Mouse (Mus musculus): ENCODE data around the gene Tbx3.

The Tbx3 gene

GRCm38 (mm10) chr5:119662326-119662725 lies 8.1 kb upstream of the Tbx3 start:
- DNase-seq: no peak

- no peak for DNase-seq
Measured at GRCm38 (mm10) chr5:119662731-119663130, 7.7 kb upstream of the Tbx3 start.

- DNase-seq: no peak
Measured at GRCm38 (mm10) chr5:119663241-119663640, 7.2 kb upstream of the Tbx3 start.

DNA sequence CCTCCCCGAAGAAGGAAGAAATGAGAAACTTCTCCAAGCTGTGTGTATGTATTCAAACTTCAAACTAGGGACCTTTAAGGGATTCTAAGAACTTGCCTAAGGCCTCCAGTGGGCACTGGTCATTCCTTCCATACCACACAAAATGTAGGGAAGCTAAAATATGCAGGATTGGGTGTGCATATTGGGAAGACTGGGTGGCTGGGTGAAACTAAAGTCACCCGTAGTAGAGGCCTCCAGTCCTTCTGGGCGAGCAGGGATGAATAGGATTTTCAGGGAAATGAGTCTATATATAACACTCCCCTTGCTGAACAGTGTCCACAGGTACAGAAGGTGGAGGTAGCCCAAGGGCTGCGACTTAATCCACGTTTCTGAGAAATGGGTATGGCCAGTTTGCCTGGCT lies 6.7 kb upstream of the Tbx3 start:
- no peak for DNase-seq

DNA sequence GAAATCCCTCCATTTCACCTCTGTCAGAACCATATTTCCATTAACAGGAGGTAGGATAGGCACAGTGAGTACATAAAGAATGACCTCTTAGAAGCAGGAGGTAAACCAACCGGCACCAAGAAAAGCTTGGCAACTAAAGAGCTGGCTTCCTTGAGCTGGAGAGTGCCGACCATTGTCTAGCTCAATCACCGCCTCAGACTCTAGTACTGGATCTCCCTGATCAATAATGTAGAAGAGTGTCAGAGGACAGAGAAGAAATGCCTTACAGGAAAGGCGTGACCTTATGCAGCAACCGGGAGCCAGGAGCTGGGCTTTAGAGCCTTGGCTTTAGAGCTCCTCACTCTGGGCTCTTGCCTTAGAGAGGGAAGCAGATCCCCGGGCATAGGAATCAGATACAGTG lies 4.7 kb upstream of the Tbx3 start:
- no peak for DNase-seq

DNA sequence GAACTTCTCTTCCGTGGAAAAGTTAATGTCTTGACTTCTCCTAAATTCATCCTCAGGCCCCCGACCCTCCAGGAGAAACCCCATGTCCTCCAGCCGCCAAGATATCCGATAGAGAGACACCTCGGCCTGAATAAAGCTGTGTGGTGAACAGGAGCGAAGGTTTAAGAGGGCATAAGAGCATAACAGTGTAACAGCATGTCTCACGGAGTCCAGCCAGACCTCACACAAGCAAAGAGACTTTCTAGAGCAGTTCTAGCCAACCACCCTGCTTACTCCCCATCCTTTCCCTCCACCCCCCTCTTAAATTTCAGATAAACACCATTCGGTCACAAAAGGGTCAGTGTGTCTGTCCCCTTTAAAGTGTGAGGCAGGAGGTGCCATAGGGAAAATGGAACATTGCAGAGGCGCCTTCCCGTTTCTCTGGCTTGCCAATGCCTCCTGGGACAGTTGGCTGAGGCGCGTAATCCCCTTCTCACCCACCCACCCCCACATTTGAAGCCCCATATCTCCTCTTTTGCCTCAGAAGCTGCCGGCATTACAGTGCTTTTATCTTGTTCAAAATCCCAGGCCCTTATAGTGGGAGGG lies 3.0 kb upstream of the Tbx3 start:
- DNase-seq: no peak

DNA sequence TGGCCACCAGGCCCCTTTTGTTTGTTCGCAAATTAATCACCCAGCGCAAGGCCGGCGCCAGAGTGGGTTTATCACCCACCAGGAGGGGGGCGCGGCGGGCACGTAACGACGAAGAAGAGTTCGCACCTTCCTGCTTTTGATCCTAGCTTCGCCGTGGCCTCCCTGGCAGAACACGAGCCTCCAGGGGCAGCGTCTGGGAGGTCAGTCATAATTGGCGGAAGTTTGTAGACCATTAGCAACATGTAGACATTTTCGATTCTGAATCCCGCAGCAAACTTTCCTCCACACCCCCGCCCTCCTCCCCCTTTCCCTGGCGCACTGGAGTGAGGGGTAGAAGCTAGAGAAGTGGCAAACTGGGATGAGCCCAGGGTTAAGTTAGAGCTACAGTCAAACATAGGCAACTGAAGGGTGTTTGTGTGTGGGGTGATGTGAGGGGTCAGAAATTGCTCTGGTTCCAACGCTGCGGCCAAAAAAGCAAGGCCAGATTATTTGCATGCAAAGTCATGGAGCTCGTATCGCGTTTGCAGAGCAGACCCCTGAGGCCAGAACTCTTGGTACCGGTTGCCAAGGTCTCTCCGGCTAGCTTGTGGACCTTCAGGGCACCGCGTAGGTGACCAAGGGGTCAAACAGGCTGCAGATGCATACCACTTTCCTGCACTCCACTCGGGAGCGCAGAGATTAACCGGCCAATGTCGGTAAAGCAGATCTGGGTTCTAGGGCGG lies 2.1 kb upstream of the Tbx3 start:
- DNase-seq: no peak

DNA sequence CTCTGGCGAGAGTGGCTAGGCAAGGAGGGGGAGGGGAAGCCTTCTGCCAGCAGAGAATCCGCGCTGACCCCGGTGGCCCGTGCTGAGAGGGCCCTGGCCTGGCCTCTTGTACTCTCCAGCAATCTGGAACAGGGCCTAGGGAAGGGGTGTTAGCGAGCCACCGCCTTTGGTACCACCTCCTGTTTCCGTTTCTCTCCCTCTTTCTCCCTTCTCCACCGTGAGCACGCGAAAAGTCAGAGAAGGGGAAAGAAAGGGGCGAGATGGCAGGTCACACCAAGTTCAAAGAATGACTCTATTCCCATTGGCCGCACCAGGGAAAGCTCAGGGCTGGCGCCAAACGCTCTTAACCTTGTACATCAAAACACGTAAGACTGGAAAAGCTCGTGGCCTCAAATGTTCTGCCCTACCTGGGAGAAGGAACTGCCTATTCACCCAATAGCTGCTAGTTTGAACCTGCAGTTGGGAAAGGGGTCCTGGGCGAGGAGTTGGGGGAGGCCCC lies 1.5 kb upstream of the Tbx3 start:
- DNase-seq: no peak

GRCm38 (mm10) chr5:119669741-119670565 lies 516 bp upstream of the Tbx3 start:
- no peak for DNase-seq

- DNase-seq: no peak
Measured at GRCm38 (mm10) chr5:119671124-119671801, 794 bp downstream of the Tbx3 start.

DNA sequence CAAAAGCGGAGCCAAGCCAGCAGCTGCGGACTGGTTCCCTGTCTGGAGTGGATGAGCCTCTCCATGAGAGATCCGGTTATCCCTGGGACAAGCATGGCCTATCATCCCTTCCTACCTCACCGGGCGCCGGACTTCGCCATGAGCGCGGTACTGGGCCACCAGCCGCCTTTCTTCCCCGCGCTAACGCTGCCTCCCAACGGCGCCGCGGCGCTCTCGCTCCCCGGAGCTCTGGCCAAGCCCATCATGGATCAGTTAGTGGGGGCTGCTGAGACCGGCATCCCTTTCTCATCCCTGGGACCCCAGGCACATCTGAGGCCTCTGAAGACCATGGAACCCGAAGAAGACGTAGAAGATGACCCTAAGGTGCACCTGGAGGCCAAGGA lies 1.5 kb downstream of the Tbx3 start:
- DNase-seq: no peak

DNA sequence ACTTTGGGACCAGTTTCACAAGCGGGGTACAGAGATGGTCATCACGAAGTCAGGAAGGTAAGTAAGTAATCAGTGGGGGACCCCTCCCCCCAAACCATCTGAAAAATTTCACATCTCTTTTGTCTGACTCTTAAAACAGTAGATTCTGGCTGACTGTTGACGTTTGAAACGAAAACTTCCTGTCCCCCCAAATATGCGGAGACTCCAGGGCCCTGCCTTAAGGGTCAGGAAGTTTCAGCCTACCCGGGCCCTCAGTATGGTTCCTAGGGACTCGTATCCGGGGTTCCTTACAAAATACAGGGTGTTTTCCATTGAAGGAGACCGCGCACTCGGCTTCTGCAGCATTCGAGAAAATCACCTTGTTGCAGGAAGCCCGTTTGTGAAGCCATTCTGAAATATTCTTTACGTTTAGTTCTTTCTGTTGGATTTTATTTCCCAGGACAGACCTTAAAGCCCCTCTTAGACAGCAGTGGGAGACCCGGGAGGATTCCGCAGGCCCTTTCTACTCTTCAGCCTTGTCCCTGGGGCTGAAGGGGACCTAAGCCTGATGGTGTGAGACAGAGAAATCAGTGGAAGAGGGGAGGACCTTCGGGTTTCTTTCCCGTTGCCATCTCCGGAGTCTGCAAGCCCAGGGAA lies 2.0 kb downstream of the Tbx3 start:
- DNase-seq: no peak

DNA sequence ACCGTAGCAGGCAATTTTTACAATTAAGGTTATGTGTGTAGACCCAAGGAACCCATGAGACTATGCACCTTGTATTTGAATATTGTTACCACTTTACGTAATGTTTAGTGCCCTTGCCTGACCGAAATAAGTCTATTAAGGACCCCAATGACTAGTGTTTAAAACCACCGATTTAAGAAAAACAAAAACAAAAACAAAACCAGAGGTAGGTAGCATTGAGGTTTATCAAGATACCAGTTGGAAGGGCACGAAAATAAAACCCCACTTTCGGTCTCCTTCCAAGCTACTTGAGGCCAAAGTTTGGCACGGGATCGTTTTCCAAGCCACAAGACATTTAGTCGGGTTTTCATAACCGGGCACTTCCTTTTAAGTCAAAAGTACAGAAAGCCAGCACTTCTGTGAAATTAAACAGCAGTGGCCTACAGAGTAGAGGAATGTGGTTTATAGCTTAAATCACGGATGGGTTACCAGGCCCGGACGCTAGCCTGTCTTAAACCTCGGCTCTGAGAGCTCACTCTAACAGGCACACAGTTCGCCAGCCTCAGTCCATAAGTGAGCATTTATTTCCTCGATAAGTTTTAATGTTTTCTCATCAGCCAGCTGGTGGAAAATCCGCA lies 2.6 kb downstream of the Tbx3 start:
- no peak for DNase-seq

GRCm38 (mm10) chr5:119673716-119674605 lies 3.5 kb downstream of the Tbx3 start:
- DNase-seq: no peak

GRCm38 (mm10) chr5:119674606-119675330 lies 4.3 kb downstream of the Tbx3 start:
- DNase-seq: no peak

DNA sequence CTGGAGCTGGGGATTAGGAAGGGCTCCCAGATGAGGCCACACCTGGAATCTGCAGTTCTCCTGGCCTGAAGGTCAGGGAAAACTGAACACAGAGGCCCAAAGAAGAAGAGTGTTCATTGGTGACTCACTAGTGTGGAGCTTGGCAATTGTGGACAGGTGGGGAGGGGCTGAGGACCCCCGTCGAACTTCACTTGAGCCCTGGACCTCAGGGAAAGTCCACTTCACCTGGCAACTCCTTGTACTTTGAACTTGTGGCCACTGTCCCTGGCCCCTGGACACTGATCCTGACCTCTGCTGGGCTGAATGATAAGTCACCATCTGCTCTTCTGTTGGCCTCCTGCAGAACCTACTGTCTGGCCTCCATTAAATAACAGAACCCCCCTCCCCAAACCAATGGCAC lies 5.8 kb downstream of the Tbx3 start:
- no peak for DNase-seq

- DNase-seq: no peak
Measured at GRCm38 (mm10) chr5:119678516-119678915, 8.0 kb downstream of the Tbx3 start.

DNA sequence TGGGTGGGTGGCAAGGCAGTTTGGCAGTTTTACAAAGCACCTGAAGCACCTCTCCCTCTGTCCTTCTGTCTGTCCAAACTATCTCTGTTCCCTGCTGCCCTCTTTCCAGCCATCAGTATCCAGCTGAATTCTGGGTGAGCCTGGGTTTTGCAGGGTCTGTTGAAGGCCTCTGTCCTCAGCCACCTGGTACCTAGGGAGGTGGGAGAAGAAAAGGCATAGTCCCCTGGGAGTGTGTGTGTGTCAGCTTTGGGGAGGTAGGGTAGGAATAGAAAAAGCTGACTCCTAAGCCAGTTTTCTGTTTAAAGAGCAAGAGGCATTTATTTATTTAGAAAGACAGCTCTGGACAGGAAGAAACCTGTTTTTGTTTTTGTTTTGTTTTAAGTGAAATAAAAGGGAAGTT lies 8.6 kb downstream of the Tbx3 start:
- DNase-seq: no peak

DNA sequence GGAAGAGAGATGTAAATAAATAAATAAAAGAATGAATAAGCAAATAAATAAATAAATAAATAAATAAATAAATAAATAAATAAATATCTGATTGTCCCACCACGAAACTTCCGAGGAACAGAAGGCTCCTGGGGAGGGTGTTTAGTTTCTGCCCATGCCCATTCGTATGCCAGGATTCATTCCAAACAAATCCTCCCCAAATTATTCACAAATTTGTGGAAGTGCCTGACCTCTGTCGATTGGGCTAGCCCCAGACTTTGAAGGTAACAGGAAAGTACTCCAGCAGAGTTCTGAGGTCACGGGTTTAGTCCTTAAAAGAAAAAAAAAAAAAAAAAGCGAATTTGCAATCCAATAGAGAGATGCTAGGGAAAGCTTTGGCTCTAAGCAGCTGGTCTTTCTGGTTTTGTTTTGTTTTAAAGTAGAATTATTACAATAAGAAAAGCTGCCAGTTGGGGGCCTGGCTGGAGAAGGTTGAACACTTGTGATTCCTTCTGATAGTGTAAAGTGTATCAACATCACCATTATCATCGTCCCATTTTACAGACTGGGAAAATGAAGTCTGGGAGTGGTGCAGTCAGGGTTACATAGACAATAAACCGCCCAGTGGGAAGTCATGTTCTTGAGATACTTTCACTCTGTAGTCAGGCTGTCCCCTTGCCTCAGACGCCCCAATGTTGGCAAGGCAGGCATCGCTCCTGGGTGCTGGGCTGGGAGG lies 9.3 kb downstream of the Tbx3 start:
- no peak for DNase-seq
